Mouse (Mus musculus) kidney, adult 2 months (tissue): Measurements from ENCODE around the gene Tspan18. TPM values are rescaled to one million over a fixed set of nuclear protein-coding genes. Genes with fewer than 3 reads are reported as not detected.

Source experiments
- DNase-seq: peaks from one replicate; pipeline ENCODE4 v3.0.0; 2021
- H3K27ac ChIP-seq: fragments of 200-500 bp; 2 replicates; pipeline ENCODE4 v1.5.1; 2012; ENCODE audit warnings: low read depth, low read length, control low read depth, inconsistent platforms; ENCODE audit not compliant: insufficient read depth
- H3K27me3 ChIP-seq: fragments of 200-500 bp; replicated peaks from 2 replicates; pipeline ENCODE4 v1.6.1; 2012; ENCODE audit warnings: mild to moderate bottlenecking, moderate library complexity, low read length, inconsistent platforms; ENCODE audit not compliant: control insufficient read depth, insufficient read depth
- H3K36me3 ChIP-seq: fragments of 200-500 bp; 2 replicates; pipeline ENCODE4 v1.6.1; 2012; ENCODE audit warnings: mild to moderate bottlenecking, moderate library complexity, low read length, inconsistent platforms; ENCODE audit not compliant: control insufficient read depth, insufficient read depth
- H3K4me1 ChIP-seq: fragments of 200-500 bp; 2 replicates; pipeline ENCODE4 v1.6.1; 2011; ENCODE audit warnings: low read length; ENCODE audit not compliant: control insufficient read depth, insufficient read depth
- H3K4me3 ChIP-seq: fragments of 200-500 bp; 2 replicates; pipeline ENCODE4 v1.5.1; 2011; ENCODE audit warnings: mild to moderate bottlenecking, low read depth, low read length, control low read depth; ENCODE audit not compliant: insufficient read depth
- CTCF ChIP-seq: fragments of 200-500 bp; conservative IDR thresholded peaks from 2 replicates; pipeline ENCODE4 v1.5.1; 2011; ENCODE audit warnings: low read depth, mild to moderate bottlenecking, control low read depth, low read length, moderate library complexity, mixed read lengths; ENCODE audit not compliant: insufficient read depth, insufficient read length
- POLR2A ChIP-seq: fragments of 200-500 bp; IDR thresholded peaks from one replicate; pipeline ENCODE4 v1.6.1; 2011; ENCODE audit warnings: low read depth, low read length, control low read depth
- WGBS: fragments of 180-500 bp; shearing (Covaris S2); methylation state at CpG from one replicate; pipeline ENCODE4 v1.1.7; 2018; 5-methylcytosine and 5-hydroxymethylcytosine counted together
- polyA plus RNA-seq: library from polyadenylated mRNA; depleted of rRNA; stranded (reverse); fragments of >200 nt; gene quantifications from 2 replicates; pipeline ENCODE4 v1.2.3, GENCODE M21; 2012

The Tspan18 gene
- polyA plus RNA-seq, 1 experiment, result 20.9 TPM

DNA sequence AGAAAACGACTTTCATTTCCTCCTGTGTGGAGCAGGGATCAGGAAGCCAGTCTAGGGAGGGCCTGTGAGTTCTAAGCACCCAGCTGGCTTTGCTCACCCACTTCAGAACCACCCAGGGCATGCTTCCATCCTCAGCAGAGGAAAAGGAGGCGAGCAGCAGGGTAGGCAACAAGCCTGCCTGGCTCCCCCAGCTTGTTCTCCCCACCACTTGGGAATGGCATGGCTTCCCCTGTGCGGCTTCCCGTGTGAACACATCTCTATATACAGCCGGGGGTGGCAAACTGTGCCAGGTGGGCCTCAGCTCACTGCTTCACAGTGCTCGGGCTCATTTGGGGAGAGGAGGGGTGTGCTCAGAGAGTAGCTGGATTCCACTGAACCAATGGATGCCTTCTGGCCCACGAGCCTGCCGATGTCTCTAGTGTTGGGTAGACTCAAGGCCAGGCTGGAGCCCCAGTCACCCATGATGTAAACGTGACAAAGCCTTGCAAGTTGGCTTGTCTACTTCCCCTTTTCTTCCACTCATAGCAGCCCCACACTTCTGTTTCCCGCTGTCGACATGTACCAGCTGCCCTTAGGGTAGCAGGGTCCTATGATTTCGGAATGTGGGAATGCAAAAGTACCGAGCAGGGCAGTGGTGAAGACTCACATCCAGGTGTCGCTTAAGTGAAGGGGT, 167.4 kb downstream of the Tspan18 start:
- H3K4me3 ChIP-seq, result no peak overlapping the region
- H3K36me3 ChIP-seq, result no peaks in the 10 kb centered on the region
- WGBS, result 78% methylated on average over 14 of the region's 14 CpGs
- no peaks in the 10 kb centered on the region for H3K4me1 ChIP-seq
- no peak for DNase-seq
- H3K27ac ChIP-seq, result no peak overlapping the region
- TF ChIP-seq POLR2A, result no peak
- no peak for TF ChIP-seq CTCF
- H3K27me3 ChIP-seq, result no peaks in the 10 kb centered on the region

DNA sequence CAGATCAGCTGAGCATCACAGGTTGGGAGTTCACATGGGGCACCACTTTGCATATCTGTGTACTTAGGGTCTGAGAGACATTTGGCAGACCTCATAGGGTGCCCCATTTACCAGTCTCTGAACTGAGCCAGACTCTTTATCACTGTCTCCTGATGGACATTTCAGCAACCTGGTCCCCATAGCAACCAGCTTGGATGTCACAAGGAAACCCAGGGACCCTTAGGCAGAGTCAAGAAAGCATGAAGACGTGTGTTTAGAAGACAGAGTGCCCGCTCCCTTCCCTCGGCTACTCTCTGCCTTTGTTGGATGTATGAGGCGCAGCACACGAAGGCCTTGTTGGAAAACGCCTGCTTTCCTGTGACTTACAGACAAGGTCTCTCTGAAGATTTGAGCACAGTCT, 168.0 kb downstream of the Tspan18 start:
- no peaks in the 10 kb centered on the region for H3K27me3 ChIP-seq
- TF ChIP-seq POLR2A, result no peak
- no peak for TF ChIP-seq CTCF
- H3K27ac ChIP-seq, result no peak overlapping the region

DNA sequence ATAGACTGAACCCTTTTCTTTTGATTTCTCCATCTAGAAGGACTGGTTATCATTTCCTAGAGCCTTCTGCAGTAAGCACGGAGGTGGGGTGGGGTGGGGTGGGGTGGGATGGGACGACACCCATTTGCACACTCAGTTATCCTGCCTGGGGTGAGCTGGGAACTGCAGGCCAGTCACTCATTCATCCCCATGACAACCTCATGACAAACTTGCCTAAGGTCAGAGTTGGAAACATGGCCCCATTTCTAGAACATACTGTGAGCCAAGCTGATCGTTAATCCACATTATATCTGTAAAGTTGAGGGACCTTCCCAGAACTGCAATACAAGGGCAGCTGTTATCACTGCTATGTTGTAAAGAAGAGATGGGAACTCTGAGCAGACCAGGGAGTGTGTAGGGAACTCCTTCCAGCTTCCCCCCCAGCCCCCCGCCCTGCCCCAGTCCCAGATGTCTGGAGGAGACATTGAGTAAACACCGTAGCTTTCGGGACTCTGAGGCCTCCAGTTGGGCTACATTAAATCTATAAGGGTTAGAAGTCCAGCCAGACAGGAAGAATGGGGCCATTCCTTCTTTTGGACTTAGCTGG, 170.5 kb downstream of the Tspan18 start:
- no peak overlapping the region for H3K4me3 ChIP-seq
- 86% methylated on average over 6 of the region's 6 CpGs for WGBS
- no peaks in the 10 kb centered on the region for H3K36me3 ChIP-seq

More for the DNA sequence above, 168.0 kb downstream of the Tspan18 start:
- 80% methylated on average over 6 of the region's 6 CpGs for WGBS
- Histone ChIP-seq H3K4me3 (no peak overlapping the region), H3K4me1 (no peaks in the 10 kb centered on the region), H3K36me3 (no peaks in the 10 kb centered on the region)
- no peak for DNase-seq

DNA sequence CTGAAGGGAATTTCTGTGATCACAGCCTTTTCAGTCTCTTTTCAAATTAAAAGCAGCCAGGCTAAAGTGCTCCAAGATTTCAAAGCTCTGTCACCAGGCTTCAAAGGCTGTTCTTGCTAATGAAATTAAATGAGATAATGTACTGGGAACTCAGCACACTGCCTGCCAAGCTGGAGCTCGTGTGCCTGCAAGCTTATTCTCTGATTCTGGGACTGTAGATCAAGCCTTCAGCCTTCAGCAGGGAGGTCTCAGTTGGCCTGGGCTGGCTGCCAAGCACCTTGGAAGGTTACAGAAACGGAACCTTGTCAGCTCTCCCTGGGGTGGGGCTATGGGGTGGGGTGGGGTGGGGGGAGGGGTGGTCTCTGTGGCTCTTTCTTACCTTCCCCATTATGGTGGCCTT, 171.0 kb downstream of the Tspan18 start:
- H3K36me3 ChIP-seq, result no peaks in the 10 kb centered on the region
- H3K27ac ChIP-seq, result no peak overlapping the region
- H3K4me1 ChIP-seq, result no peaks in the 10 kb centered on the region
- no peaks in the 10 kb centered on the region for H3K27me3 ChIP-seq
- TF ChIP-seq CTCF (no peak), POLR2A (no peak)
- no peak overlapping the region for H3K4me3 ChIP-seq
- DNase-seq, result no peak
- 22% methylated on average over 2 of the region's 2 CpGs for WGBS

More for the DNA sequence above, 170.5 kb downstream of the Tspan18 start:
- no peak for TF ChIP-seq CTCF
- TF ChIP-seq POLR2A, result no peak
- no peaks in the 10 kb centered on the region for H3K4me1 ChIP-seq
- no peak overlapping the region for H3K27ac ChIP-seq
- no peaks in the 10 kb centered on the region for H3K27me3 ChIP-seq
- DNase-seq, result no peak

DNA sequence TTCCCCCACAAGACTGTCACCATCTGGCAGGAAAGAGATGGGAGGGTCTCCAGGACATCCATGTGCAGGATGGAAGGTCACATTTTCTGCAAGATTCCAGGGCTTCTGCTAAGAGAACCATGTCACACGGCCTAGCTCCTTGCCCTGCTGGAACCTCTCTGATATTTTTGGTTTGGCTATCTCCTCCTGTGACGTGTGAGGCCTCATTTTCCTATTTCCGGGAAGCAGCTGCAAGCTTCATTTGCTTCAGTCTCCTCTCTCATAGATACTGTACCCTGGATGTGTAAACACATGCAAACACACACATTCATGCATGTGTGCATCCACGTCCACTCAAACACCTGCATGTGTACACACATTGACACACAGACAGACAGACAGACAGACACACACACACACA, 171.5 kb downstream of the Tspan18 start:
- Histone ChIP-seq H3K4me1 (no peaks in the 10 kb centered on the region), H3K36me3 (no peaks in the 10 kb centered on the region), H3K27me3 (no peaks in the 10 kb centered on the region), H3K27ac (no peak overlapping the region), H3K4me3 (no peak overlapping the region)
- peak; percentile 23 for DNase-seq
- 81% methylated on average over 4 of the region's 4 CpGs for WGBS
- TF ChIP-seq CTCF, result no peak
- no peak for TF ChIP-seq POLR2A

DNA sequence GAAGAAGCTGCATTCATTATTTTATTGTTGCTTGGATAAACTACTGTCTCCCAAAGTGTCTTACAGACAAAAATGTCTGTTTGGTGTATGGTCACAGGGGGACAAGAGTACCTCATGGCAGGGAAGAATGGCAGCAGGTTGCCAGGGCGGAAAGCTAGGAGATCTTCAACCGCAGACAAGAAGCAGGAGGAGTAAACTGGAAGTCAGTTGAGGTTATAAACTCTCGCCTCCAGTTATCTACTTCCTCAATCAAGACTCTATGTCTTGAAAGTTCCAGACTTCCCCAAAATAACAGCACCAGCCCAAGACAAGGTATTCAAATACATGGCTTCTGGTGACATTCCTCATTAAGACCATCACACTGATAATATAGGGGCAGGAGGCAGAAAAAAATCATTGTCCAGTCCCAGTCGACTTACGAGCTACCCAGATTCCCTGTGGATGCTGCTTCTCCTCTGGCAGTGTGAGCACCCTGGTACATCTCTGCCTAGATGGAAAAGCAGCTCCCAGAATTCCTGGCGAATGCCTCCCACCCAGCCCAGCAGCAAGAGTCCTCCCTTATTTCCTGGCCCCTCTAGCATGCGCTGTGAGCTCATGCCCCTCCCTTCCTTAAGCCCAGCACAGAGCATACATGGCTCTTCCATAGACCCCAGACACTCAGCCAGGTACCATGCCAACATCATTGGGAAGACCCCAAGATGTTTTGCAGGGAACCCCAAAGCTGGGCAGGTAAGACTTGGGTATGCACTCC, 172.2 kb downstream of the Tspan18 start:
- no peak overlapping the region for H3K4me3 ChIP-seq
- DNase-seq, result no peak
- no peaks in the 10 kb centered on the region for H3K4me1 ChIP-seq
- no peaks in the 10 kb centered on the region for H3K36me3 ChIP-seq
- H3K27me3 ChIP-seq, result no peaks in the 10 kb centered on the region
- TF ChIP-seq POLR2A, result no peak
- no peak for TF ChIP-seq CTCF
- no peak overlapping the region for H3K27ac ChIP-seq
- WGBS, result 63% methylated on average over 7 of the region's 7 CpGs

DNA sequence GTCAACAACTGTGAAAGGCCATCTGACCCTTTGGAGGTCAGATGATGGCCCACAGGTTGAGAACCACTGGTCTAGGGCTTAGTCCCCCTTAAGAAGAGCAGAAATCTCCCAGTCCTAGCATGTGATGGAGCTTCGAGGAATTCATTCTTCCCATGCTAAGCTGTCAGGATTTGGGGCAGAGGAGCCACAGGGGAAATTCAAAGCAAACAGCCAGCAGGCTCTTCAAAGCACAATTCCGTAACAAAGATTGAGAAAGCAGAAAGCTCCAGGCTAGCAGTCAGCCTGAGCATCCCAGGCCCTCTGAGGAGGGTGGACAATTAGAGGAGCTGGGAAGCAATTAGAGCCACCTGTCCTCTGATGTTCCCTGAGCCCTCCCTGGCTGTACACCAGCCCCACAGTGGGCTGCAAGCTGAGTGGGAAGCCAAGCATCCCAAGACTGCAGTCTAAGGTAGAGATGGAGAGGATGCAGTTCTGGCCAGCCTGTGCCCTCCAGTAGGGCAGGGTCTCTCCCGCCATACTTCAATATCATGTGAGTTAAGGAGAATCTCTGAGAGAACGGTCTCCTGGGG, 173.8 kb downstream of the Tspan18 start:
- H3K4me3 ChIP-seq, result no peak overlapping the region
- TF ChIP-seq POLR2A (no peak), CTCF (no peak)
- no peaks in the 10 kb centered on the region for H3K36me3 ChIP-seq
- no peak overlapping the region for H3K27ac ChIP-seq
- H3K27me3 ChIP-seq, result no peaks in the 10 kb centered on the region
- 97% methylated on average over 4 of the region's 4 CpGs for WGBS
- H3K4me1 ChIP-seq, result no peaks in the 10 kb centered on the region
- no peak for DNase-seq
